In the genomic region with DNA sequence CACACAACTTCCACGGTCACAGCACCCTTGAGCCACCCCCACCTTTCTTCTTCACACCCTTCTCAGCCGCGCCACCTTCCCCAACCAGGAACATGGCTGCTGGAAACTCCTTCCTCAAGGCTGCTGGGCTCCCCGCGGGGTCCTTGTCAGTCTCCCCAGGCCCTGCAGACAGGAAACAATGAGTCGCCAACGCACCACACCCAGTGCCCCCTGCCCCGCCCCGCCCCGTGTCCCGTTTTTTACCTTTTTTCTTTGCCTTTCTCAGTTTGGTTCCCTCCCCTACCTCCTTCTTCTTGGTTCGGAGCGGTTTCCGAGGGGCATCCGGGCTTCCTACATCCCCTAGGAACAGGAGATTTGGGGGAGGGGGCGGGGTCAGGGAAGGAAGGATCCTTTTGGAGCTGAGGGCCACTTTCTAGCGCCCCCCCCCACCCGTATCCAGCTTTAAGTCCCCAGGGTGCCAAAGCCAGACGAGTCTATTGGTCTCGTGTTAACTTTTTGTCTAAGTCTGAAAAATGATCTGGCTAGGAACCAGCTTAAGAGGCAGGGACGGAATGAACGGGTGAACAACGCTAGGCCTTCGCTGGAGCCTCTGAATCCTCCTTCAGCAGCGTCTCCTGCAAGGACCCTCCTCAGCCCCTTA, we compare ENCODE assay signal across 1 mouse cellular context.
TF ChIP-seq lines count a peak whose summit lies in the region.

No protein-coding gene starts in this region.

TF ChIP-seq in CH12.LX, 34 proteins besides CTCF, POLR2A, EP300 and RAD21:
- TF ChIP-seq ZMIZ1 (IDR thresholded peaks at IDR 0.05; ENCODE audit: low read depth, low read length) (no peak), NELFE (IDR thresholded peaks at IDR 0.05; ENCODE audit: low read depth, low read length) (no peak), BHLHE40 (IDR thresholded peaks at IDR 0.05; ENCODE audit: low read depth, low read length) (no peak), HCFC1 (IDR thresholded peaks at IDR 0.05; ENCODE audit: low read depth, low read length) (no peak), KAT2A (IDR thresholded peaks at IDR 0.05; ENCODE audit: insufficient replicate concordance, low read length) (no peak), MEF2A (IDR thresholded peaks at IDR 0.05; ENCODE audit: borderline replicate concordance, low read depth, low read length) (no peak), TBP (conservative IDR thresholded peaks at IDR 0.05; ENCODE audit: low read depth, low read length) (no peak), USF1 (IDR thresholded peaks at IDR 0.05; ENCODE audit: low read depth, low read length) (no peak), RCOR1 (conservative IDR thresholded peaks at IDR 0.05; ENCODE audit: low read depth, low read length) (no peak), NRF1 (IDR thresholded peaks at IDR 0.05; ENCODE audit: low read depth, low read length) (no peak), ZKSCAN1 (IDR thresholded peaks at IDR 0.05; ENCODE audit: borderline replicate concordance, low read depth, low read length) (no peak), POLR2AphosphoS2 (IDR thresholded peaks at IDR 0.05; ENCODE audit: low read depth, low read length) (no peak)
